Mouse (Mus musculus): ENCODE measurements around the gene Palmd. TPM values are rescaled to one million over a fixed set of nuclear protein-coding genes. Genes with fewer than 3 reads are reported as not detected.
A peak's percentile ranks its signal among the peaks of the same experiment; 100 is the strongest.

Palmd gene
- polyA plus RNA-seq, 2 experiments: 12.4 to 19.0 TPM

DNA sequence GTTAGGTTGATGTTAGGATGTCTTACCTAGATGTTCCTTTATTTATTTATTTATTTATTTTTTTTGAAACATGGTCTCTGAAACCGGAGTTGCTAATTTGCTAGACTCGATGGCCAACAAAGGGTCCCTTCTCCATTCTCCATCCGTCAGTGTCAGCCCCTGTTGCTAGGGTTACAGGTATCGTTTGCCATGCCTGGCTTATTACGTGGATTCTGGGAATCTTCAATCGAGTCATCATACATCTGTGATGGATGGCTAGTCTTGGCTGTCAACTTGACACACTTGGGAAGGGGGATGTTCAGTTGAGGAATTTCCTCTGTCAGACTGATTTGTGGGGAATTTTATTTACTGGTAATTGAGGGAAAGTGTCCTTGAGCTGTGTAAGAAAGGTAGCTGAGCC lies 26.0 kb downstream of the Palmd start:
- ATAC-seq (ENCODE audit: low FRiP score, low read depth): no peak
- no peaks in the 10 kb centered on the region for H3K36me3 ChIP-seq (ENCODE audit: control insufficient read depth, insufficient read depth, low read length)
- H3K4me3 ChIP-seq (replicated peaks; ENCODE audit: low read length): no peak overlapping the region
- no peaks in the 10 kb centered on the region for H3K9me3 ChIP-seq (ENCODE audit: control insufficient read depth, low read length)
- no peaks in the 10 kb centered on the region for H3K27me3 ChIP-seq (ENCODE audit: control insufficient read depth, insufficient read depth, low read length)
- no peak for TF ChIP-seq POLR2A (IDR thresholded peaks at IDR 0.05; ENCODE audit: borderline replicate concordance, extremely low read depth, insufficient read depth, insufficient read length)
- no peak overlapping the region for H3K27ac ChIP-seq (replicated peaks; ENCODE audit: low read depth, low read length)
- H3K4me2 ChIP-seq (replicated peaks; ENCODE audit: low read depth, low read length, severe bottlenecking): no peak overlapping the region
- DNase-seq (ENCODE audit: low spot score): no peak
- no peak overlapping the region for H3K9ac ChIP-seq (ENCODE audit: low read depth, low read length, severe bottlenecking)
- no peaks in the 10 kb centered on the region for H3K4me1 ChIP-seq (ENCODE audit: control insufficient read depth, insufficient read depth, low read length)
- WGBS: 67% methylated on average over 6 of the region's 6 CpGs

- ATAC-seq (ENCODE audit: low FRiP score, low read depth) (no peak), DNase-seq (ENCODE audit: low spot score) (no peak)
- Histone ChIP-seq H3K36me3 (ENCODE audit: control insufficient read depth, insufficient read depth, low read length) (no peaks in the 10 kb centered on the region), H3K9ac (ENCODE audit: low read depth, low read length, severe bottlenecking) (no peak overlapping the region), H3K4me1 (ENCODE audit: control insufficient read depth, insufficient read depth, low read length) (no peaks in the 10 kb centered on the region), H3K27ac (replicated peaks; ENCODE audit: low read depth, low read length) (no peak overlapping the region), H3K9me3 (ENCODE audit: control insufficient read depth, low read length) (no peaks in the 10 kb centered on the region), H3K4me3 (replicated peaks; ENCODE audit: low read length) (no peak overlapping the region), H3K27me3 (ENCODE audit: control insufficient read depth, insufficient read depth, low read length) (no peaks in the 10 kb centered on the region), H3K4me2 (replicated peaks; ENCODE audit: low read depth, low read length, severe bottlenecking) (no peak overlapping the region)
- TF ChIP-seq POLR2A (IDR thresholded peaks at IDR 0.05; ENCODE audit: borderline replicate concordance, extremely low read depth, insufficient read depth, insufficient read length): no peak
- 82% methylated on average over 1 of the region's 1 CpGs for WGBS
Observed at GRCm38 (mm10) chr3:116941559-116942117, 27.1 kb downstream of the Palmd start.

GRCm38 (mm10) chr3:116940804-116941558 lies 27.8 kb downstream of the Palmd start:
- H3K9me3 ChIP-seq (ENCODE audit: control insufficient read depth, low read length): no peaks in the 10 kb centered on the region
- WGBS: 66% methylated on average over 10 of the region's 10 CpGs

GRCm38 (mm10) chr3:116936934-116937691 lies 31.7 kb downstream of the Palmd start:
- H3K9me3 ChIP-seq (ENCODE audit: control insufficient read depth, low read length): no peaks in the 10 kb centered on the region
- TF ChIP-seq POLR2A (IDR thresholded peaks at IDR 0.05; ENCODE audit: borderline replicate concordance, extremely low read depth, insufficient read depth, insufficient read length): no peak
- H3K36me3 ChIP-seq (ENCODE audit: control insufficient read depth, insufficient read depth, low read length): no peaks in the 10 kb centered on the region
- no peak overlapping the region for H3K4me2 ChIP-seq (replicated peaks; ENCODE audit: low read depth, low read length, severe bottlenecking)
- WGBS: 51% methylated on average over 4 of the region's 4 CpGs
- DNase-seq (ENCODE audit: low spot score): peak; percentile 9
- no peaks in the 10 kb centered on the region for H3K4me1 ChIP-seq (ENCODE audit: control insufficient read depth, insufficient read depth, low read length)
- H3K9ac ChIP-seq (ENCODE audit: low read depth, low read length, severe bottlenecking): no peak overlapping the region
- ATAC-seq (ENCODE audit: low FRiP score, low read depth): 0 out of 2 replicates have a peak, but pooled peaks have one; percentile 55
- no peak overlapping the region for H3K4me3 ChIP-seq (replicated peaks; ENCODE audit: low read length)
- no peak overlapping the region for H3K27ac ChIP-seq (replicated peaks; ENCODE audit: low read depth, low read length)
- H3K27me3 ChIP-seq (ENCODE audit: control insufficient read depth, insufficient read depth, low read length): no peaks in the 10 kb centered on the region

More at GRCm38 (mm10) chr3:116940804-116941558, 27.8 kb downstream of the Palmd start:
- Histone ChIP-seq H3K4me2 (replicated peaks; ENCODE audit: low read depth, low read length, severe bottlenecking) (no peak overlapping the region), H3K4me1 (ENCODE audit: control insufficient read depth, insufficient read depth, low read length) (no peaks in the 10 kb centered on the region), H3K36me3 (ENCODE audit: control insufficient read depth, insufficient read depth, low read length) (no peaks in the 10 kb centered on the region), H3K4me3 (replicated peaks; ENCODE audit: low read length) (no peak overlapping the region), H3K27me3 (ENCODE audit: control insufficient read depth, insufficient read depth, low read length) (no peaks in the 10 kb centered on the region), H3K27ac (replicated peaks; ENCODE audit: low read depth, low read length) (no peak overlapping the region), H3K9ac (ENCODE audit: low read depth, low read length, severe bottlenecking) (no peak overlapping the region)
- no peak for ATAC-seq (ENCODE audit: low FRiP score, low read depth)
- DNase-seq (ENCODE audit: low spot score): no peak
- no peak for TF ChIP-seq POLR2A (IDR thresholded peaks at IDR 0.05; ENCODE audit: borderline replicate concordance, extremely low read depth, insufficient read depth, insufficient read length)

DNA sequence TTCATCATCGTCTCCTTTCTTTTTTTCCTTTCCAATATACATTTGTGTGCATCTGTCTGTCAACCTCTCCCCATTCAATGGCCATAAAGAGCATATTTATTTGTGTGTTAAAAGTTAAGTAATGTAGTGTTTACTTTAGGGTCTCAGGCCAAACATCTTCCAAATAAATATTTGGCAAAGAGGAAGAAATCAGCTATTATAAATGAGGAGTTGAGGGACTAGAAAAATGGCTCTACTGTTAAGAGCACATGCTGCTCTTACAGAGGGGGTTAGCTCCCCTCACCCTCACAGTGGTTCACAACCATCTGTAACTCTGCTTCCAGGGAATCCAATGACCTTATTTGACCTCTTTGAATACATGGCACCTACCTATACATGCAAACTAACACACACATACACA lies 35.6 kb downstream of the Palmd start:
- ATAC-seq (ENCODE audit: low FRiP score, low read depth) (no peak), DNase-seq (ENCODE audit: low spot score) (no peak)
- Histone ChIP-seq H3K4me3 (replicated peaks; ENCODE audit: low read length) (no peak overlapping the region), H3K4me2 (replicated peaks; ENCODE audit: low read depth, low read length, severe bottlenecking) (no peak overlapping the region), H3K27me3 (ENCODE audit: control insufficient read depth, insufficient read depth, low read length) (no peaks in the 10 kb centered on the region), H3K36me3 (ENCODE audit: control insufficient read depth, insufficient read depth, low read length) (no peaks in the 10 kb centered on the region), H3K9ac (ENCODE audit: low read depth, low read length, severe bottlenecking) (no peak overlapping the region), H3K4me1 (ENCODE audit: control insufficient read depth, insufficient read depth, low read length) (no peaks in the 10 kb centered on the region), H3K9me3 (ENCODE audit: control insufficient read depth, low read length) (no peaks in the 10 kb centered on the region), H3K27ac (replicated peaks; ENCODE audit: low read depth, low read length) (no peak overlapping the region)
- 86% methylated on average over 1 of the region's 1 CpGs for WGBS
- TF ChIP-seq POLR2A (IDR thresholded peaks at IDR 0.05; ENCODE audit: borderline replicate concordance, extremely low read depth, insufficient read depth, insufficient read length): no peak

Data from limb, embryonic 14.5 days (tissue).